Mouse (Mus musculus): ENCODE measurements around the gene Xcr1.
A peak's percentile ranks its signal among the peaks of the same experiment; 100 is the strongest.

Xcr1 gene

DNA sequence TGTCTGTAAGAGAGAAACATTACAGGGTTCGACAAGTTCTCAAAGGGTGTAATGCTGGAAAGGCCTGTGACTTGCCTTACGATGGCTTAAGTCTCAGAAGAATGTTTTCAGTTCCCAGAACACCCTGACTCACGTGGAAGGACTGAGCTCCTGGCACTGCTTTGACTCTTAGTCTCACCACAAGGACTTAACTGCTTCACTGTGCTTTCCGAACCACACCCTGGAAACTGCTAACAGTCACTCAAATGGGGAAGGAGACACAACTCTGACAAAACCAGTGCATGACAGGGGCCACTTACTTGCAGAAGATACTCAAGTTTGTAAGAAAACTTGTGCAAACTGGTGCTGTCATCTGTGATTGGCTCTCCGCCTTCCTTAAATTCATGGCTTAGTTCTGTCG is 21.6 kb downstream of the Xcr1 start:
- no peak for TF ChIP-seq GATA4 (IDR thresholded peaks at IDR 0.05; ENCODE audit: insufficient replicate concordance, low read length)

DNA sequence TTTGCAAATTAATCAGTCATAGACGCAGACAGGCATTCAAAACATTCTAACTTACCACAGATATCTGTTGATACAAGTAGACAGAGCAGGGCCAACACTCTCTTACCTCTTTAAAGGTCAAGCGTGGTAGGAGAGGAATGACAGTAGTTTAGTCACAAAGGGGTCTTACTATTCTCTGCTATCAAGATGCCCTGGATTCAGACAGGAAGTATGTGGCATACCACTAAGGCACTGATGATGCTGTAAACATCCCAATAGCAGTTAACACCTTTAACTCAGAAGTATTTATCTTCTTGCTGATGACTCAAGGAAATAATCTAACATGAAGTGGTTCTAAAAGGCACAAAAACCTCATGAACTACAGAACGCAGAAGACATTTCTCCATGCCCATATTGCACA is 26.0 kb downstream of the Xcr1 start:
- no peak for TF ChIP-seq GATA4 (IDR thresholded peaks at IDR 0.05; ENCODE audit: insufficient replicate concordance, low read length)

DNA sequence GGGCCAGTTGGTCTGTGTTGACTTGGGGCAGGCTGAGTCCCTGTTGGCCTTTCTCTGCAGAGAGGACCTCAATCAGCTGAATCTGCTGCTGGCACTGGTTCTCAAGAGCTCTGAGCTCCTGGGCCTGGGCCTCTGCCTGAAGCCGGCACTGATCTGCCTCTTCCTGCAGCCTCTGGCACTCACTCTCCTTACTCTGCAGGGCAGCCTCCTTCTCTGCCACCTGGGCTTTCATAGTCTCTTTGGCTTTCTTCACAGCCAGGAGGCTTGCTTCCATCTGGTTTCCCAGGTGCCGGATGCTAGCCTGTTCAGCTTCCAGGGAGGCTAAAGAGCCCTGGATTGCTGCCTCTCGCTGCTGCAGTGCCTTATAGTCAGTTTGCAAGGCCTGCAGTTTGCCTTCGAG is 32.9 kb downstream of the Xcr1 start:
- TF ChIP-seq GATA4 (IDR thresholded peaks at IDR 0.05; ENCODE audit: insufficient replicate concordance, low read length): no peak

DNA sequence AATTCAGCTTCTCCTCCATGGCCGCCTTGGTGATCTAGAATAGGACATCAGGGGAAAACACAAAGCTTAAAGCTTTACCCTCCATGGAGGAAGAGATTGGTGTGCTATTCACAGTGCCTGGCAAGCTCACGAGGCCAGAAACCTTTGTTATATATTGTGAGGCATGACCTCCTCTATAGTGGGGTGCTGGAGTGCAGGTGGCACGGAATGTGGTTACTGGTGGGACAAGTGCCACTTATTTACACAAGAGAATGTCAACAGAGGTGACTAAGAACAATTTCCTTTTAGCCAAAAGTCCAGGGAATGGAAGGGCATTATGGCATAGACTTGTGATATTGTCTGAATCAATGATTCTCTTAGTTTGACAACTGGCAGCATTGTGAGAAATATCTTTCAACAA is 35.2 kb downstream of the Xcr1 start:
- no peak for TF ChIP-seq GATA4 (IDR thresholded peaks at IDR 0.05; ENCODE audit: insufficient replicate concordance, low read length)

DNA sequence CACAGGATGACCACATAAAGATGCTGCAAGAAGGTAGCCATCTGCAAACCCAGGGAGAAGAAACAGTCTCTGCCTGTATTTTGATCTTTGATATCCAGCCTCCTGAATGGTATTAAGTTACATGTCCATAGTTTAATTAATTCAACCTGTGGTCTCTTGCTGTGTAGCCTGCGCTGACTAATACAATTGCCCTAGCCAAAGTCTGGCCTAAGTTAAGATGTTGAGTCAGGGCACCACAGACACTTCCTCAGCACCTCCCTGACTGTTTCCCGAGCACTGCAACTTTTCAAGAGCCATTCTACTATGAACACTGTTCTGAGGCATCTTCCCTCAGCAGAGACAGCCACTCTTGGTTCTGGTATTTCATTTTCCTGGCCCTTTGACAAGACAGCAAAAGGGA is 43.2 kb downstream of the Xcr1 start:
- TF ChIP-seq GATA4 (IDR thresholded peaks at IDR 0.05; ENCODE audit: insufficient replicate concordance, low read length): no peak

DNA sequence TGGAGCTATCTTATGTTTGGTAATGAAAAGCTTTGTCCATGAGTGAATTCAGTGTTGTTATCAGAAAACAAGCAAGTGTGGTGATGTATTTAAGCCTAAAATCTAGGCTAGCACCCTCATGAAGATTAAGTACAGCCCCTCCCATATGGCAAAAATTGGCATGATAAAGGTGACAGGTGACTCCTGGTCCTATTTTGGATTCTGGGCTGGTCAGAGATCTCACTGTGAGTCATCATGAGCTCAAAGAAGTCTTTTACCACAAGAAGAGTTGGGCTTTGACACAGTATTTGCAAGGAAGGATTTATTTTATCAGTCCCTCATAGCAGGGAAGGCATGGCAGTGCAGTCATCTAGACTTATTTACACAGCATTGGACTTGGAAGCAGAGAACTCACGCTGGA is 45.8 kb downstream of the Xcr1 start:
- TF ChIP-seq GATA4 (IDR thresholded peaks at IDR 0.05; ENCODE audit: insufficient replicate concordance, low read length): no peak

DNA sequence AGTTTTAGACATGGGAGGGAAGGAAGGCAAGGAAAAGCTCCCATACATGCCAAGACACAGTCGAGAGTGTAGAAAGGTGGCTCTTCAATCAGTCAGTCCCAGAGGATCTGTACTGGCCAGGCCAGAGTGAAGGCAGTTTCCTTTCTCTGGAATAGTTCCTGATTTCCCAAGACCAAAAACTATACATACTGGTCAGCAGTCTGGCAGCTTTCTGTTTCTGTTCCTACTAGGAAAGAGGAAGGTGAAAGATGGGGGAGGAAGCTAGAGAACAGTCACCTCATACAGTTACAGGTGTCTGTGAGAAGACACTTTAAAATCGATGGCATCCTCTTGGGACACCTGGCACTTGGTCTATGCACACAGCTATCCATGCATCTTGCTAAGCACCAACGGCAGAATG is 46.4 kb downstream of the Xcr1 start:
- no peak for TF ChIP-seq GATA4 (IDR thresholded peaks at IDR 0.05; ENCODE audit: insufficient replicate concordance, low read length)

DNA sequence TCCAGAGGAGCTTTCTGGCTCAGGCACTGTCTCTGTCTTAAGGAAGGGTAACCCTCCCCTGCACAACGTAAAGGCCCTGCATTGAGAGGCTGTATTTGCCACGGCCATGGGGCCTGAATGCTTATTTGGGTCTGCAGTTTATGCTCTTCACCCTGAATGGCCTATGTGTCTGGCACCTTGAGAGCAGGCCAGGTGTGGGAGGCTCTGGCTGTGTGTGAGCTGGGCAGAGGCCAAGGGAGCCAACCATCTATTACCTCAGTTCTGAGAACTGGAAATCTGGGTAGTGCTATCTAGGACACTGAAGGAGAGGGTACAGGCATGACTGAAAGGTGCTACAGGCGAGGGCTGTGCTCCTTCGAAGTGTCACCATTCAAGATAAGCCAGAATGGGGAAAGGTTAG is 47.0 kb downstream of the Xcr1 start:
- no peak for TF ChIP-seq GATA4 (IDR thresholded peaks at IDR 0.05; ENCODE audit: insufficient replicate concordance, low read length)

DNA sequence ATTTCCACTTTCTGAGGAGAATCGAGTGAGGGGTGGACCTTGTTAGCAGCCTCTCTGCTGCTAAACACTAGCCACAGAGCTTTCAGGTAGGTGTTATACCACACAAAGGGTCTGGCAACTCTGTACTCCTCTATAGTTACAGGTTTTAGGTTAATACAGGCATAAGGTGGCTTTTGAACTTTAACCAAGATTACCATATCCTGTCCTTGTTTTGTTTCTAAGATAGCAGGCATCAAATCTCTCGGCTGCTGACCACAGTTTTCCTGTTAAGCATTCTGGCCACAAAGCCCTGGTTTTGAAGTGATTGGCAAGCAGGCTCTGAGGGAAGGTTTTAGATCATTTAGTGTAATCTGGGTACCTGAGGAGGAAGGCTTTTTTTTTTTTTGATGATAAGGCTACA is 47.5 kb downstream of the Xcr1 start:
- peak; percentile 60; the same call in 1 of the 2 replicates for TF ChIP-seq GATA4 (IDR thresholded peaks at IDR 0.05; ENCODE audit: insufficient replicate concordance, low read length)

DNA sequence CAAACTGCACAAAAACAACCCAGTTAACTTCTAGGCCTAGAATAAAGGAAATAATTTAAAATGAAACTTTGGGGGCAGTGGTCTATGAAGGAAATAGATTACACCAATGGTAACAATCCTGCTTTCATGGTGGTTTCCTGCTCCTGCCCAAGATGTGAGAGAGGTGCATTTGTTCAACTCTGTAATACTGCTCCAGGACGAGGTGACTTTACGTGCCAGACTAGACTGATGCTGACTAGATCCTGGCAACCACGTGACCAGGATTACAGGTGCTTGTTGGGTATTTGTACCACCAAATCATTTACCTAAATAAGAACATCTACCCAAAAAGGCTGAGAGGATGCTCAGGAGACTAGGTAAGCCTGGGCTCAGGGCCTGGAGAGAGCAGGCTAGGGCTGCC is 50.0 kb downstream of the Xcr1 start:
- no peak for TF ChIP-seq GATA4 (IDR thresholded peaks at IDR 0.05; ENCODE audit: insufficient replicate concordance, low read length)

DNA sequence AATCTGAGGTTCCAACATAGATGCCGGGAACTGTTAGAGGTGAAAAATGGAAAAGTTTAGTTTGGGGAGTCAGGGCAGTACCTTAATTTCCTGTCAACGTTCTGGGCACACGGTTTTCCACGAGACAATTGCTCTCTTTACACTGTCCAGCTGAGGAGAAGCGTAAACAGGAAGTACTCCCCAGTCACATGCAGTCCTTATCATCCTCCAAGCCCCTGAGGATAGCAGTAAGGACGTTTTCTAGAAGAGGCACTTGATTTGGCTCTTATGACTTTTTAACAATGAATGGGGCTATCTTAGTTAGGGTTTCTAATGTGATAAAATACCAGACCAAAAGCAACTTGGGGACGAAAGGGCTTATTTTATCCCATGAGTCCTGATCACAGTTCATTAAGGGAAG is 53.2 kb downstream of the Xcr1 start:
- peak; percentile 90 for TF ChIP-seq GATA4 (IDR thresholded peaks at IDR 0.05; ENCODE audit: insufficient replicate concordance, low read length)

DNA sequence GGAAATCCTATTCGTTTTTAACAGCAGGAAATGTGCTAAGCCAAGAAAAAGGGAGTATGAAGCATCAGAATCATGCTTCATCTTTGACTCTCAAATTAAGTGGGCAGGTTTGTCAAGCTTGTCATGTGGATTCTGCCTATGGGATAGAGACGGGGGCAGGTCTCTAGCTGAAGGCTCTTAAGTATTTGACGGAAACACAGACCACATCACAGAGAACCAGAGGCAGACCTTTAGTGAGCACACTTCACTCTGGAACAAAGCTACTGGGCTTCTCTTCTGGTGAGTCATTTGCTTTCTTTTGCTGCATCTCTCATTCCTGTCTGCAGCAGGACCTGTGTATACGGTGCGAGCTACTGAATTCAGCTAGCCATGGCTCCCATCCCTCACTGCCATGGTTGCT is 55.6 kb downstream of the Xcr1 start, which contains the start of gene Cxcr6:
Cxcr6 (plus strand) TSS at position 209 of the 400 bp plus-strand sequence.
- TF ChIP-seq GATA4 (IDR thresholded peaks at IDR 0.05; ENCODE audit: insufficient replicate concordance, low read length): no peak

DNA sequence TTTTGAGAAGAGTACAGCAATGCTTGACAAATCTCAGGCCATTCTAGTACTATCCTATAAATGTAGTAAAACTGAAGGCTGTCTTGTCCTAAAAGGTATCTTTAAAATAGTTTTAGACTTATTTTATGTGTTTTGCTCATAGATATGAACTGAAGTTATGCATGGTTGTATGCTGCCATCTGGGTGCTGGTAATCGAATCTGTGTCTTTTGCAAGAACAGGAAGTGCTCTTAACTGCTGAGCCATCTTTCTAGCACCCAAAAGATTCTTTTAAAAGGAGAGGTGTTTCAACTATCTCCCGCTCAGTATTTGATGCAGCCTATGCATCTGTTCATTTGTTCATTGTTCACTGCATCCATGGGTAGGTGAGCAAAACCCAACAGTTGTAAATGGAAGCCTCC is 56.6 kb downstream of the Xcr1 start:
- TF ChIP-seq GATA4 (IDR thresholded peaks at IDR 0.05; ENCODE audit: insufficient replicate concordance, low read length): no peak

DNA sequence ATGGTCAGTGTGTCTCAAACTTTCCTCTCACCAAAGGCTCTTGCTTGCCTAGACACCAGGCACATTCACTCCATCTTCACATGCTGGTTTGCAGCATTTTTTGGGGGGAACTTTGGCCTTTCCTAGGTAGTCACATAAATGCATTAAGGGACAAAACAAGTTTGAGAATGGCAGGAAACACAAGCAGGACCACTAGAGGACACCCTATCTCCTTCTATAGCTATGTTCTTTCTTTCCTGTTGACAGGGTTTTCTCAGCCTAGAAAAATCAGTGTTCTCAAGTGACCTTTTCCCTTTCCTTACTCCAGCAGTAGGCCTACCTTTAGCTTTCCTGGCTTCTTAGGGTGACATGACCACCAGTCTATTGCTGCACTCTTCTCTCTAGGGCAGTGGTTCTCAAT is 58.9 kb downstream of the Xcr1 start:
- TF ChIP-seq GATA4 (IDR thresholded peaks at IDR 0.05; ENCODE audit: insufficient replicate concordance, low read length): no peak

DNA sequence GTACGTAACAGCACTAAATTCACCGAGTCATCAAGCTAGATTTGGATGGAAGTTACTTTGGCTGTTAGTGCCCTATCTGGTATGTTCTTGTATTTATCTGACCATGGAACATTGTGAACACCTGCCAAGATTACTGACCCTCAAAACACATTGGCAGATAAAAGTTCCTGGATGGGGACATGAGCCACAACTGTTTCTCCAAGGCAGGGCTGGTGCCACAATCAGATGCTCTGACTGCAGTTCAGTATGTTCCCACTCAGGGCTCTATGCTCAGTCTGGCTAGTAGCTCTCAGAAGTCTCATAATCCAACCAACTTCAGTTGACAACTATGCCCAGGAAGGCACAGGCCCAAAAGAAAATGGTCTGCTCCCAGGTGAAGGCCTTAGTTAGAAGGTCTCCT is 59.4 kb downstream of the Xcr1 start:
- no peak for TF ChIP-seq GATA4 (IDR thresholded peaks at IDR 0.05; ENCODE audit: insufficient replicate concordance, low read length)

Measured in liver, adult (tissue).